Mouse (Mus musculus): ENCODE measurements around the gene Ppp1r3g. TPM values are rescaled to one million over a fixed set of nuclear protein-coding genes. Genes with fewer than 3 reads are reported as not detected.
A peak's percentile ranks its signal among the peaks of the same experiment; 100 is the strongest.

The Ppp1r3g gene
- polyA plus RNA-seq, 1 experiment from 2014 or later: 0.94 TPM

DNA sequence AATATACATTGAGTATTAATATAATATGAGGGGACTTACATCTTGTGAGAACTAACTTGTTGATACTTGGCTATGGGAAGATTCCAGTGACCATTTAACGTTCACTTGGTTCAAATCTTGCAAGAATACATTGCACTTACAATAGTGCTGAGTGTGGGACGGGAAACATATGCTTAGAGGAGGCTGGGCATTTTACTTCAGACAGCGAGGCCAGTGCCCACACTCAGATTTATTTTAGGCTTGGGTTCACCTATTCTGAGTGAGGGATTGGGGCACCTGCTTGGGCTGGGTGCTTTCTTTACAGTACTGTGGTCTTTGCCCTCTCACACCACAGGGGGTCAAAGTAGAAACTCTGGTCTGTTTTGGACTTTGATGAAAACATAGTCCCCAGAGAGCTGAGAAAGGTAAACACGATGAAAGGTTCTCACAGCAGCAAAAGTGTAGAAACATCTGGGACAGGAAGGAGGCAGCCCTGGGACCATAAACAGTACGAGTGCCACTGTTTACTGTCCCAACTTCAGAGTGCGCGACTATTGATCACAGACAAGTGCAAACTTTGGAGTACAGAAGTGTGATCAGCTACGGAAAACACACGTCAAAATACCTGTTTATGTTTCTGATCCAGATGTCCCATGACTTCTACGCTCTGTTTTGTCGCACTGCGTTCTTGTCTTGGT, 890 bp downstream of the Ppp1r3g start:
- no peak for ATAC-seq (ENCODE audit: low read depth)
- H3K9ac ChIP-seq (ENCODE audit: low read length): no peak overlapping the region
- no peak overlapping the region for H3K4me2 ChIP-seq (ENCODE audit: low read depth, low read length)
- no peak overlapping the region for H3K27ac ChIP-seq (ENCODE audit: low read length)
- H3K9me3 ChIP-seq (ENCODE audit: control insufficient read depth, low read length): peaks cover 4% of the 10 kb centered on the region; the same call in 1 of the 2 replicates
- no peaks in the 10 kb centered on the region for H3K27me3 ChIP-seq (ENCODE audit: control insufficient read depth, insufficient read depth, low read depth, low read length)
- H3K4me1 ChIP-seq (replicated peaks; ENCODE audit: control insufficient read depth, insufficient read depth, low read length): no peaks in the 10 kb centered on the region
- no peak overlapping the region for H3K4me3 ChIP-seq (ENCODE audit: low read length)
- H3K36me3 ChIP-seq (ENCODE audit: control insufficient read depth, insufficient read depth, low read length): no peaks in the 10 kb centered on the region
- 60% methylated on average over 12 of the region's 12 CpGs for WGBS

DNA sequence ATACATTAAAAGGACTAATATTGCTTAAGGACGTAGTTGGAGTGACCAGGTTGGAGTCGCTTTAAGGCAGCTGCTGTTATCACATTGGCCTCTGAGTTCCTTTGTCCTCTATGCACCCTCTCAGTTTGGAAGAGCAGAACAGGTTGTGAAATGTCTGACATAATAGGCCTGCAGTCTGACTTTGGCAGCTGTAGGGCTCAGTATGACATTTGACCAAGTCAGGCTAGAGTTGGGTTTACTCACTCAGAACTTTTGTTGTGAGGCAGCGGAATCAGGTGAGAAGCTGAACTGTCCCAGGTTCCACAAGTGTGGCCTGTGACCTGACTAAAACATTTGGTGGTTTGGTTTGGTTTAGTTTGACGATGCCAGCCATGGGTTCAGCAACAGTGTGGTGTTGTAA, 4.9 kb downstream of the Ppp1r3g start:
- no peaks in the 10 kb centered on the region for H3K9me3 ChIP-seq (ENCODE audit: control insufficient read depth, low read length)
- no peak overlapping the region for H3K27ac ChIP-seq (ENCODE audit: low read length)
- ATAC-seq (ENCODE audit: low read depth): no peak
- H3K27me3 ChIP-seq (ENCODE audit: control insufficient read depth, insufficient read depth, low read depth, low read length): 0 out of 2 replicates have a peak, but pooled peaks cover 2% of the 10 kb centered on the region
- peaks cover 5% of the 10 kb centered on the region for H3K4me1 ChIP-seq (replicated peaks; ENCODE audit: control insufficient read depth, insufficient read depth, low read length)
- H3K4me2 ChIP-seq (ENCODE audit: low read depth, low read length): no peak overlapping the region
- 83% methylated on average over 4 of the region's 4 CpGs for WGBS
- H3K9ac ChIP-seq (ENCODE audit: low read length): no peak overlapping the region
- no peak overlapping the region for H3K4me3 ChIP-seq (ENCODE audit: low read length)
- no peaks in the 10 kb centered on the region for H3K36me3 ChIP-seq (ENCODE audit: control insufficient read depth, insufficient read depth, low read length)

DNA sequence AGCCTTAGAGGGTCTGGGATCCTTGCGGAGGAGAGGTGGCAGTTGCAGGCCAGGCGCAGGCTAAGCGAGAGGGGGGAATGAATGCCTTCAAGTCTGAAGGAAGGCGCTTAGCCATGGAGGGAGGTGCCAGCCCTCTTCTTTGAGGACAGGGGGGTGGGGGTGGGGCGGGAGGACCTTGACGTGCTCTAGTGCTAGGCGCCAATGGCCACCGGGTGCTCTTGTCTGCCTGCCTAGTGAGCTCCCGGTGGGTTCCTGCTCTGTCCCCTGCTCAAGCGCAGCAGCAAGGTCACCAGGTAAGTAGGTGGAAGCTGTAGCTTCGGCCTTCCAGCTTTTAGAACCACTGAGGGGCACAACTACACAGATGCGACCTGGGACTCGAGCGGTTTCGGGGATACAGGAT, 9.1 kb downstream of the Ppp1r3g start:
- peak; percentile 31; the same call in 1 of the 2 replicates for ATAC-seq (ENCODE audit: low read depth)
- H3K4me3 ChIP-seq (ENCODE audit: low read length): peak overlapping the region; percentile 70
- no peaks in the 10 kb centered on the region for H3K36me3 ChIP-seq (ENCODE audit: control insufficient read depth, insufficient read depth, low read length)
- peak overlapping the region; percentile 99 for H3K4me2 ChIP-seq (ENCODE audit: low read depth, low read length)
- peaks cover 11% of the 10 kb centered on the region for H3K4me1 ChIP-seq (replicated peaks; ENCODE audit: control insufficient read depth, insufficient read depth, low read length)
- 13% methylated on average over 15 of the region's 15 CpGs for WGBS
- no peaks in the 10 kb centered on the region for H3K9me3 ChIP-seq (ENCODE audit: control insufficient read depth, low read length)
- no peak overlapping the region for H3K27ac ChIP-seq (ENCODE audit: low read length)
- peaks cover 7% of the 10 kb centered on the region; the same call in 1 of the 2 replicates for H3K27me3 ChIP-seq (ENCODE audit: control insufficient read depth, insufficient read depth, low read depth, low read length)
- peak overlapping the region; percentile 67 for H3K9ac ChIP-seq (ENCODE audit: low read length)

DNA sequence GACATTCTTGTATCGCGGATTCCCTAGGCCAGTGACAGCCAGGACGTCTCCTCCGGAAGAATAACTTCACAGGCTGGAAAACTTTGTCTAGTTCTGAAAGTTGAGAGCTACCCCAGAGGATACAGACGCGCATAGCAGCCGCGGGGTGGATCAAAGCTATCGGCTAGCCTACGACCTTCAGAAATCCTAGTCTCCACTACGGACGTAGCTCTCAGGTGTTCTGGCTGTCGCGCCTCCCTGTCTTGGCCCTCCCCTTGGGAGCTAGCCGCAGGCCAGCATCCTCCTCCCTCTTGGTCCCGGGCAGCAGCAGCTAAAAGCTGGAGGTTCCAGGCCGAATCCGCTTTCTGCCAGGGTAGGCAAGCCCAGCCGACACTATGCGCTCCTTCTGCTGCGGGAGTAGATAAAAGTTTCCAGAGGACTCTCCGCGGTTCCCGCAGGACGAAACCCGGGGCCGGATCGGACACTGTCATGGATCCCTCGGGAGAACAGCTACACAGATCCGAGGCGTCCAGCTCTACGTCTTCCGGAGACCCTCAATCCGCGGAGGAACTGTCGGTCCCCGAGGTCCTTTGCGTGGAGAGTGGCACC, 9.6 kb downstream of the Ppp1r3g start:
- H3K4me1 ChIP-seq (replicated peaks; ENCODE audit: control insufficient read depth, insufficient read depth, low read length): peaks cover 11% of the 10 kb centered on the region
- ATAC-seq (ENCODE audit: low read depth): peak; percentile 66
- peak overlapping the region; percentile 99 for H3K4me2 ChIP-seq (ENCODE audit: low read depth, low read length)
- peaks cover 7% of the 10 kb centered on the region; the same call in 1 of the 2 replicates for H3K27me3 ChIP-seq (ENCODE audit: control insufficient read depth, insufficient read depth, low read depth, low read length)
- peak overlapping the region; percentile 70 for H3K4me3 ChIP-seq (ENCODE audit: low read length)
- H3K9me3 ChIP-seq (ENCODE audit: control insufficient read depth, low read length): no peaks in the 10 kb centered on the region
- H3K9ac ChIP-seq (ENCODE audit: low read length): peak overlapping the region; percentile 67
- H3K36me3 ChIP-seq (ENCODE audit: control insufficient read depth, insufficient read depth, low read length): no peaks in the 10 kb centered on the region
- H3K27ac ChIP-seq (ENCODE audit: low read length): no peak overlapping the region
- WGBS: under 1% methylated on average over 38 of the region's 38 CpGs

DNA sequence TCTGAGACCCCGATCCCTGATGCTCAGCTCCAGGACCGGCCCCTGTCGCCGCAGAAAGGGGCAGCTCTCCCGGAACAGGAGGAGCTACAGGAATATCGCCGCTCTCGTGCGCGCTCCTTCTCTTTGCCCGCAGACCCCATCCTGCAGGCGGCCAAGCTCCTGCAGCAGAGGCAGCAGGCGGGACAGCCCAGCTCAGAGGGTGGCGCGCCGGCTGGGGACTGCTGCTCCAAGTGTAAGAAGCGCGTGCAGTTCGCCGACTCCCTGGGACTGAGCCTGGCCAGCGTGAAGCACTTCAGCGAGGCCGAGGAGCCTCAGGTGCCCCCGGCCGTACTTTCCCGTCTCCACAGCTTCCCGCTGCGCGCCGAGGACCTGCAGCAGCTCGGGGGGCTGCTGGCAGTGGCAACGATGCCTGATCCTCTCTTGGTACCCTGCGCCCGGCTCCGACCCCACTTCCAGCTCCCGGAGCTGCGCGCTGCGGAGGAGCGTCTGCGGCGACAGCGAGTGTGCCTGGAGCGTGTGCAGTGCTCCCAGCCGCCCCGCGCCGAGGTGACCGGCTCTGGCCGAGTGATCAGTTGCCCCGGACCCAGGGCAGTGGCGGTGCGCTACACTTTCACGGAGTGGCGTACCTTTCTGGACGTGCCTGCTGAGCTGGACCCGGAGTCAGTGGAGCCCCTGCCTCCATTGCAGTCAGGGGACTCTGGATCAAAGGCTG, 10.2 kb downstream of the Ppp1r3g start:
- Histone ChIP-seq H3K4me2 (ENCODE audit: low read depth, low read length) (peak overlapping the region; percentile 99), H3K27ac (ENCODE audit: low read length) (no peak overlapping the region), H3K27me3 (ENCODE audit: control insufficient read depth, insufficient read depth, low read depth, low read length) (peaks cover 7% of the 10 kb centered on the region; the same call in 1 of the 2 replicates), H3K4me3 (ENCODE audit: low read length) (peak overlapping the region; percentile 70), H3K9ac (ENCODE audit: low read length) (peak overlapping the region; percentile 67), H3K36me3 (ENCODE audit: control insufficient read depth, insufficient read depth, low read length) (no peaks in the 10 kb centered on the region), H3K9me3 (ENCODE audit: control insufficient read depth, low read length) (no peaks in the 10 kb centered on the region), H3K4me1 (replicated peaks; ENCODE audit: control insufficient read depth, insufficient read depth, low read length) (peaks cover 11% of the 10 kb centered on the region)
- ATAC-seq (ENCODE audit: low read depth): peak; percentile 85
- WGBS: under 1% methylated on average over 57 of the region's 57 CpGs

DNA sequence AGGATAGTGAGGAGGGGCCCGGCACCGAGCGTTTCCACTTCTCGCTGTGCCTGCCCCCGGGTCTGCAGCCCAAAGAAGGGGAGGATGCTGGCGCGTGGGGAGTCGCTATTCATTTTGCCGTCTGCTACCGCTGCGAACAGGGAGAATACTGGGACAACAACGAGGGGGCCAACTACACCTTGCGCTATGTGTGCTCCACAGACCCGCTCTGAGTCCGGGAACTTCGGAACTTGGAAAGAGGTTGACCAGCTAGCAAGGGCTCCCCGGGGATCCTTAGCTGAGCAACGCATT, 10.7 kb downstream of the Ppp1r3g start:
- Histone ChIP-seq H3K27ac (ENCODE audit: low read length) (no peak overlapping the region), H3K4me2 (ENCODE audit: low read depth, low read length) (peak overlapping the region; percentile 99), H3K27me3 (ENCODE audit: control insufficient read depth, insufficient read depth, low read depth, low read length) (peaks cover 7% of the 10 kb centered on the region; the same call in 1 of the 2 replicates), H3K4me1 (replicated peaks; ENCODE audit: control insufficient read depth, insufficient read depth, low read length) (peaks cover 11% of the 10 kb centered on the region), H3K9ac (ENCODE audit: low read length) (peak overlapping the region; percentile 67), H3K4me3 (ENCODE audit: low read length) (peak overlapping the region; percentile 70), H3K9me3 (ENCODE audit: control insufficient read depth, low read length) (no peaks in the 10 kb centered on the region), H3K36me3 (ENCODE audit: control insufficient read depth, insufficient read depth, low read length) (no peaks in the 10 kb centered on the region)
- no peak for ATAC-seq (ENCODE audit: low read depth)
- WGBS: under 1% methylated on average over 18 of the region's 18 CpGs

DNA sequence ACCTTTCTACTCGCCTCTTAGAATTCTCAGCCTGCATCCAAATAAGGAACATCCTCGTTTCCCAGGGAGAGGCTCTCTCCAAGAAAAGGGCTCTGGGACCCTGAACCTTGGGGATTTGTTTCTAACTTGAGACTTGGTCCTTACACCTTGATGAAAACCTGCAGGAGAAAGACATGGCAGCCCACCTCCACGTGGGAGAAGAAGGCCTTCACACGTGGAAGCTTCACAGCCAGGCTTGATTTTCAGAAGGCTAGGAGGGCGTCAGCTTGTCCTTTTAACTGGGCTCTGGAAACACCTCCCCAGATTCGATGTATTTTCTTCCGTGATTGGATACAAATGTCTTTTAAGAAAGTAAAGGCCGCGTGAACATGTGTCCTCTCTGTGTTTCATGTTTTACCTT, 11.2 kb downstream of the Ppp1r3g start:
- ATAC-seq (ENCODE audit: low read depth): no peak
- H3K4me2 ChIP-seq (ENCODE audit: low read depth, low read length): peak overlapping the region; percentile 99
- no peak overlapping the region for H3K27ac ChIP-seq (ENCODE audit: low read length)
- no peak overlapping the region for H3K9ac ChIP-seq (ENCODE audit: low read length)
- H3K4me1 ChIP-seq (replicated peaks; ENCODE audit: control insufficient read depth, insufficient read depth, low read length): peaks cover 11% of the 10 kb centered on the region
- H3K4me3 ChIP-seq (ENCODE audit: low read length): peak overlapping the region; percentile 70
- H3K27me3 ChIP-seq (ENCODE audit: control insufficient read depth, insufficient read depth, low read depth, low read length): peaks cover 7% of the 10 kb centered on the region; the same call in 1 of the 2 replicates
- no peaks in the 10 kb centered on the region for H3K9me3 ChIP-seq (ENCODE audit: control insufficient read depth, low read length)
- 33% methylated on average over 9 of the region's 9 CpGs for WGBS
- no peaks in the 10 kb centered on the region for H3K36me3 ChIP-seq (ENCODE audit: control insufficient read depth, insufficient read depth, low read length)

DNA sequence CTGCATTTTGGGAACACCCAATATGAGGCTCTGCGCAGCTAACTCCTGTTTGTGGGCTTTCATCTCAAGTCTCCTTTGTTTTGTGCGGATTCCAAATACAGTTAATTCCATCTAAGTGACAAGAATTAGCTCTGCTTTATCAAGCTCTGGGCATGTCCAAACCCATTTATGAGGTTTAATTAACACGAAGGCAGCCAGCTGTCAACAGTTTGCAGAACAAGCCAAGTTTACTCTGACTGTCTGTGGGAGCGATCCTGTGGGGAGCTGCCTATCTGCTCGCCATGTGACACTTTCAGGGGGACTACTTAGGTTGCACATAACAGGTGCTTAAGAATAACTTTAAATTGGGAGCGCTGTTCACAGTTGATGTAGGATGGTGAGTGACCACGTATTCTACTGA, 18.3 kb downstream of the Ppp1r3g start:
- Histone ChIP-seq H3K27me3 (ENCODE audit: control insufficient read depth, insufficient read depth, low read depth, low read length) (no peaks in the 10 kb centered on the region), H3K9ac (ENCODE audit: low read length) (no peak overlapping the region), H3K36me3 (ENCODE audit: control insufficient read depth, insufficient read depth, low read length) (peaks cover 3% of the 10 kb centered on the region; the same call in 1 of the 2 replicates), H3K4me1 (replicated peaks; ENCODE audit: control insufficient read depth, insufficient read depth, low read length) (no peaks in the 10 kb centered on the region), H3K4me2 (ENCODE audit: low read depth, low read length) (no peak overlapping the region), H3K9me3 (ENCODE audit: control insufficient read depth, low read length) (no peaks in the 10 kb centered on the region), H3K4me3 (ENCODE audit: low read length) (no peak overlapping the region), H3K27ac (ENCODE audit: low read length) (no peak overlapping the region)
- WGBS: 89% methylated on average over 7 of the region's 7 CpGs
- no peak for ATAC-seq (ENCODE audit: low read depth)

DNA sequence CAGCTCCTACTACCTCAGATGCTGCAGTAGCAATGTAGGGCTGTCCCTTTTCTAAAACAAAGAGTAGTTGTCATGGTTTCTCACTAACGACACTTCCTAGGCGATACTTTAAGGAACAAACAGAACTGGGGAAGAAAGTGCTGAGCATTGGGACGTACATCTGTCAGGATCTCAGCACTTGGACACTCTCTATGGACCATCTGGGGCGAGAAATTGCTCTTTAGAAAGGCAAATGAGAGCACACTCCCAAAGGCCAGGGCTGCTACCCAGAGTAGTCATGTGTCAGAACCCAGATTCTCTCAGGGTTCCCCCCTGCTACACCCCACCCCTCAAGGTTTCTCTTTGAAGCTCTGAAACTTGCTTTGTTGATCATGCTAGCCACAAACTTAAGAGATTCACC, 21.8 kb downstream of the Ppp1r3g start:
- peaks cover 3% of the 10 kb centered on the region; the same call in 1 of the 2 replicates for H3K36me3 ChIP-seq (ENCODE audit: control insufficient read depth, insufficient read depth, low read length)
- no peak overlapping the region for H3K4me2 ChIP-seq (ENCODE audit: low read depth, low read length)
- no peaks in the 10 kb centered on the region for H3K4me1 ChIP-seq (replicated peaks; ENCODE audit: control insufficient read depth, insufficient read depth, low read length)
- no peaks in the 10 kb centered on the region for H3K9me3 ChIP-seq (ENCODE audit: control insufficient read depth, low read length)
- no peak overlapping the region for H3K27ac ChIP-seq (ENCODE audit: low read length)
- H3K27me3 ChIP-seq (ENCODE audit: control insufficient read depth, insufficient read depth, low read depth, low read length): no peaks in the 10 kb centered on the region
- H3K4me3 ChIP-seq (ENCODE audit: low read length): no peak overlapping the region
- H3K9ac ChIP-seq (ENCODE audit: low read length): no peak overlapping the region
- 76% methylated on average over 4 of the region's 4 CpGs for WGBS
- no peak for ATAC-seq (ENCODE audit: low read depth)
